Mouse (Mus musculus): Measurements from ENCODE around the gene Hnrnpdl. TPM values are rescaled to one million over a fixed set of nuclear protein-coding genes. Genes with fewer than 3 reads are reported as not detected.
A peak's percentile ranks its signal among the peaks of the same experiment; 100 is the strongest.

Hnrnpdl gene
- 245 and 268 TPM in 2 replicates for polyA plus RNA-seq (2016; fragmentation: Nextera tagmentation; extraction: Ambion mirVana)

DNA sequence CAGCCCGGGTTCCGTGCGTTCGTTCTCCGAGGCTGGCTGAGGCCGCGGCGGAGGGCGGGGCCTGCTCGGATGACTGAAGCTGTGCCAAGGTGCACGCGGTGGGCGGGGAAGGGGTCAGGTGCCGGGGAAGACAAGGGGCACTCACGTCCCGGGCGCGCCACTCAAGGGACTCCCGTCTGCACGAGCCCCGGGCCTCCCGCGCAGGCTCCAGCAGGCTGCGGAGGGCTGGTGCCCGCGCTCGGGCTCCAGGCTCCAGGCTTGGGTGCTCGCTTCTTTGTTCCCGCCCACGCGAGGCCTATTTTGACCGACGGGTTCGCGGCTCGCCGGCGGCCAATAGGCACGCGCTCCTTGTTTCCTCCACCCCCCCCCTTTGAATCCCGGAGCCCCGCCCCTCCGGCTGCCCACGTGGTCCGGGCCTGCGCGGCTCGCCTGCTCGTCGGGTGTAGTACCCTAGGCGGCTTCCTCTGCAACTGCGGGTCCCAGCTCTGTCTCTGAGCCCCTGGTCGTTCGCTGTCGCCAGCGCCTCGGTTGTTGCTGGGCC, at the start of gene Hnrnpdl, which contains the start of gene Enoph1:
Gene Hnrnpdl, minus strand, starts transcription at position 63 of the 541 bp plus-strand sequence.
Gene Enoph1, plus strand, starts transcription at position 384 of the 541 bp plus-strand sequence.
- H3K4me3 ChIP-seq, result peak within 1 kb of the TSS; percentile 78
- peak within 1 kb of the TSS; percentile 100 for H3K9ac ChIP-seq
- no peaks in the 10 kb centered on the region for H3K27me3 ChIP-seq (replicated peaks)
- ATAC-seq (ENCODE audit: low FRiP score, low read depth), result peak; percentile 89
- under 1% methylated on average over 57 of the region's 57 CpGs for WGBS
- H3K4me2 ChIP-seq (replicated peaks), result peak within 1 kb of the TSS; percentile 98
- peak within 1 kb of the TSS; percentile 92 for H3K27ac ChIP-seq
- peaks cover 26% of the 10 kb centered on the region for H3K4me1 ChIP-seq
- no peaks in the 10 kb centered on the region for H3K9me3 ChIP-seq
- H3K36me3 ChIP-seq, result peaks cover 17% of the 10 kb centered on the region

DNA sequence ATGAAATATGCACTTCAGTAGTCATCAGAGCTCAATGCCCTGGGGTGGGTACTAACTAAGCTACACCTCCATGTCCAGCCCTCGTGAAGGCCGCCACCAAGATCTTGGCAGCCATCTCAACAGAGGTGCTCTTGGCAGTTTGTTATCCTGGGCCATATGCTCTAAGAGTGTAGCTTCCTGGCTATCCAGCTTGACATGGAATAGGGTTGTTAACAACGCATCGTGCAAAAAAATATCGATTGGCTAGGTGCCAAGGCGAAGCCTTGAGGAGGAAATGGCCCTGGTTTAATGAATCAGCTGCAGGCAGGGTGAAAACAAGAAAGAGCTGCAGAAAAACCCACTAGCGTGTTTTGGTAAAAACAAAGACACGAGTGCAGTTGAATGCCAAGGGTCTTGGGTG, 45.6 kb upstream of the Hnrnpdl start:
- Histone ChIP-seq H3K4me1 (no peaks in the 10 kb centered on the region; the same call in 1 of the 2 replicates), H3K9ac (no peak overlapping the region), H3K4me2 (replicated peaks) (no peak overlapping the region), H3K4me3 (no peak overlapping the region), H3K9me3 (no peaks in the 10 kb centered on the region), H3K27me3 (replicated peaks) (no peaks in the 10 kb centered on the region), H3K27ac (no peak overlapping the region), H3K36me3 (no peaks in the 10 kb centered on the region)
- ATAC-seq (ENCODE audit: low FRiP score, low read depth), result no peak
- 71% methylated on average over 8 of the region's 8 CpGs for whole genome bisulfite sequencing

DNA sequence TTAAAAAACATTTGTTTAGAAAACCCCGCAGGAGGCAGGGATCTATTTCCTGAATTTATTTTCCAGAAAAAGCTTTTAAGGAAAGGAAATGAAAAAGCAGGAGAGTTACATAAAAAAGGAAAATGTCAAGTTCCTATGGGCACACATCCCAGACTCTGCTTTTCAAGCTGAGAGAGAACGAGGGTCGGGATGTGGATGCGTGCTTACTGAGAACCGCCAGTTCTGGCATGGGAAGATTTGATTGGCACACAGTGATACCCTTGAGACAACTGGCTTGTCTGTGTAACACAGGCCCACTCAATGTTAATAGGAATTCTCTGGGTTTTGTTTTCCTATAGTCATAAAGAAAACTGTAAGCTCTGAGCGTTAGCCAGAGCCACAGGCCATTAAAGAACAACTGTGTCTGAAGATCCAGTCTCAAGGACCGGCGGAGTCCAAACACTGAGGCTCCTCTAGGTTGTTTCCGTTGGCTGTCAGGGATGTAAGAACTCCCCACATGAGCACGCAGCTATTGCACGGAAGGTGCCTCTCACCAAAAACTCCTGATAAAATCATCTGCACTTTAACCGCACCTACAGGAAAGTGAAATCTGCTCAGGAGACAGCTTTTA, 44.6 kb upstream of the Hnrnpdl start:
- Histone ChIP-seq H3K9ac (no peak overlapping the region), H3K4me3 (no peak overlapping the region), H3K9me3 (no peaks in the 10 kb centered on the region), H3K27me3 (replicated peaks) (no peaks in the 10 kb centered on the region), H3K4me2 (replicated peaks) (no peak overlapping the region), H3K4me1 (peaks cover 5% of the 10 kb centered on the region; the same call in 1 of the 2 replicates), H3K27ac (no peak overlapping the region), H3K36me3 (no peaks in the 10 kb centered on the region)
- ATAC-seq (ENCODE audit: low FRiP score, low read depth), result no peak
- 71% methylated on average over 12 of the region's 12 CpGs for WGBS

DNA sequence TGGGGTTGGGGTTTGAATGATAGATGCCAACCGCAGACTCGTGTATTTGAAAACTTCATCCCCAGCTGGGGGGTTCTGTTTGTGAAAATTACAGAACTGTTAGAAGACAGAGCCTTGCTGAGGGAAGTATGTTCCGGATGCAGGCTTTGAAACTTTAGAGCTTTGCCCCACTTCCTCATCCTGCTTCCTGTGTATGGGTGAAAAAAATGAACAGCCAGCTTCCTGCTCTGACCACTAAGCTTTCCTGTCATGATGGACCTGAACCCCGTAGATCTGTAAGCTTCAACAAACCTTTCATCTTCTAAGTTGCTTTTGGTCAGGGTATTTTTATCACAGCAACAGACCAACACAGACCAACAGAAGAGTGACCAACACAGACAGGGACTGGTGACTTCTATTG, 42.5 kb upstream of the Hnrnpdl start:
- 82% methylated on average over 4 of the region's 4 CpGs for WGBS
- H3K4me1 ChIP-seq, result peaks cover 5% of the 10 kb centered on the region; the same call in 1 of the 2 replicates
- H3K36me3 ChIP-seq, result no peaks in the 10 kb centered on the region
- no peak overlapping the region for H3K4me2 ChIP-seq (replicated peaks)
- no peak for ATAC-seq (ENCODE audit: low FRiP score, low read depth)
- H3K9me3 ChIP-seq, result no peaks in the 10 kb centered on the region
- no peak overlapping the region for H3K9ac ChIP-seq
- H3K27me3 ChIP-seq (replicated peaks), result no peaks in the 10 kb centered on the region
- H3K27ac ChIP-seq, result no peak overlapping the region
- no peak overlapping the region for H3K4me3 ChIP-seq

DNA sequence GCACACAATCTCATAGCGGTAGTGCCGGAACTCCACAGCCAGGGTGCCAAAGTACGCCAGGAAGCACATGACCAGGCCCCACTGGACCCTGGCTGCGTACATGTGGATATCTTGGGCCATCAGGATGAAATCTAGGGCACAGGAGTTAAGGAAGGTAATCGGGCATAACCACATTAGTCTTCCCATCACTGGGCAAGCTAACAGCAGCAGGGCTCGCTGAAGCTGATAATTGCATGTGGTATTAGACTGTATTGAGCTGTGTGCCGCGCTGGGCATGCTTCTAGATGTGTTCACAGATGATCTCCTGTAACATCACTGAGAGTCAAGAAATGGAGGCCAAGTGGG, 40.4 kb upstream of the Hnrnpdl start:
- Histone ChIP-seq H3K9ac (no peak overlapping the region), H3K27me3 (replicated peaks) (no peaks in the 10 kb centered on the region), H3K4me3 (no peak overlapping the region), H3K27ac (no peak overlapping the region), H3K4me1 (peaks cover 5% of the 10 kb centered on the region; the same call in 1 of the 2 replicates), H3K36me3 (no peaks in the 10 kb centered on the region), H3K4me2 (replicated peaks) (peak overlapping the region; percentile 52), H3K9me3 (no peaks in the 10 kb centered on the region)
- WGBS, result 77% methylated on average over 8 of the region's 8 CpGs
- ATAC-seq (ENCODE audit: low FRiP score, low read depth), result peak; percentile 10; the same call in 1 of the 2 replicates

DNA sequence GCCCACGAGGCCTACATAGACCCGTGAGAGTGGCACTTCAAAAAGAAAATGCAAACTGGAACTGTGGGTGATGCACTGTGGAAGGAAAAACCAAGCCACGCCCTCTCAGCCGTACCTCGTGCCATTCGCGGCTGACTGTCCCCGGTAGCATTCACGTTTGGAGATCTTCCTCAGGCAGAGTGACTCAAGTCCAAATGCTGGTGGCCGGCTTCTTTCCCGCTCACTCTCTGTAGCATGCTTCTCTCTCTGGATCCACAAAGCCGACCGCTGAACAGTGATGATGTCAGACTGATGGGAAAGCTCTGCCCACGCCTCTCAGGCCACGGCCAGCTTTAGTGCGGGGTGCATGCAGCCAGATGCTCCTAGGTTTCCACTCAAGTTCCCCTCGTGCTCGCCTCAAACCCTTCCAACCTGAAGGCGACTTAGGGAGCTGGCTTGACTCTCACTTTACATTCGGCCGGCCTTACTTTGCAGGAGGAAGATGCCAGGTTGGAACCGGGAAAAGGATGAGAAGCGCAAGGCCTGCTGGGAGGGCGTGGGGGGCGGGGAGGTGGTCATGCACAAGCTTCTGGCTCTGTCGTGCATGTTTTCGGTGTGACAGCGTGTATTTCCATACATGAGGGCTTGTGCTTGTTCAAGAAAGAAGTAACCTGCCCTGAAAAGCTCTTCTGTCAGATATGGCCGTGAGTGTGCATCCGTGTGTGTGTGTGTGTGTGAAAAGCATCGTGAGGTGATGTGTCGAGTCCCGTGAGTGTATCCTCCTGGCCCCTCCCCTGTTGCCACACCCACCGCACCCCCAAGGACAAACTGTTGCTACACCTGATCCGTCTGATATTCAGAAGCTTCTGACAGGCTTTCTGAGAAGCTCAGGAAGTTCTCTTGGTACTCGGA, 39.8 kb upstream of the Hnrnpdl start:
- H3K9me3 ChIP-seq, result no peaks in the 10 kb centered on the region
- H3K4me1 ChIP-seq, result peaks cover 5% of the 10 kb centered on the region; the same call in 1 of the 2 replicates
- 0 out of 2 replicates have a peak, but pooled peaks have one; percentile 8 for ATAC-seq (ENCODE audit: low FRiP score, low read depth)
- no peaks in the 10 kb centered on the region for H3K36me3 ChIP-seq
- no peak overlapping the region for H3K27ac ChIP-seq
- H3K4me2 ChIP-seq (replicated peaks), result peak overlapping the region; percentile 52
- H3K27me3 ChIP-seq (replicated peaks), result no peaks in the 10 kb centered on the region
- no peak overlapping the region for H3K4me3 ChIP-seq
- WGBS, result 32% methylated on average over 36 of the region's 36 CpGs
- peak overlapping the region; percentile 29 for H3K9ac ChIP-seq

DNA sequence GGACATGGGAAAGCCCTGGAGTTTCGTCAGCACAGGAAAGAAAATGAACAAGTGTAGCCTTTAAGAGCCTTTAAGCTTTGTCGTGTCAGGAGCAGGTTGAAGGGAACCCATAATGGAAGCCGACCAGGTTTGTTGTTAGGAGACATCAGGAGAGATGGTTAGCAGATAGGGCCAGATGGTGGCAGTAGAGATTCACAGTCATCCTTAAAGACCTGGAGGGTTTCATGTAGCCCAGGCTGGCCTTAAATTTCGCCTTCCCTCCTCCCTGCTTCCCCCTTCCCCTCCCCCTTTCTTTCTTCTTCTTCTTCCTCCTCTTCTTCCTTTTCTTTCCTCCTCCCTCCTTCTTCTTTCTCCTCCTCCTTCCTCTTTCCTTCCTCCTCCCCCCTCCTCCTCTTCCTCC, 35.1 kb upstream of the Hnrnpdl start:
- Histone ChIP-seq H3K9ac (no peak overlapping the region), H3K4me2 (replicated peaks) (no peak overlapping the region), H3K27ac (no peak overlapping the region), H3K4me3 (no peak overlapping the region), H3K9me3 (no peaks in the 10 kb centered on the region), H3K36me3 (peaks cover 10% of the 10 kb centered on the region), H3K27me3 (replicated peaks) (no peaks in the 10 kb centered on the region), H3K4me1 (0 out of 2 replicates have a peak, but pooled peaks cover 3% of the 10 kb centered on the region)
- no peak for ATAC-seq (ENCODE audit: low FRiP score, low read depth)
- WGBS, result 68% methylated on average over 4 of the region's 4 CpGs

DNA sequence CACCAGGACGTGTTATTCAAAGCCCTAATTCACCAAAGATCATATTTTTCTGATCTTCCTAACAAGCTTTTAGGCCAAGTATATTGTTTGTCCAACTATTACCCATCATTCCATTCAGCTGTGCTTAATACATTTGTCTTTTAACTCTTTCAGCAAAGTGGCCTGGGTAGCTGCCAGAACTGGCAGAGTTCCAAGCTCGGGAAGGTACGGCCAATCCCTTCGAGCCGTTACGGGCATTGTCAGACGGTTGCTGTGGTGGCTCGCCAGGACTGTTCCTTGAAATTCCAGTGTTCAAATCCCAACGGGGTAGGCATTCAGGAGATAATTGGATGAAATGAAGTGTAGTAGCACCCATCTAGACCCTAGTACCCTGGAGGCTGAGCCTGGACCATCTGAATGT, 33.1 kb upstream of the Hnrnpdl start:
- H3K9me3 ChIP-seq, result no peaks in the 10 kb centered on the region
- WGBS, result 80% methylated on average over 9 of the region's 9 CpGs
- ATAC-seq (ENCODE audit: low FRiP score, low read depth), result no peak
- no peak overlapping the region for H3K4me3 ChIP-seq
- no peak overlapping the region for H3K4me2 ChIP-seq (replicated peaks)
- H3K9ac ChIP-seq, result no peak overlapping the region
- H3K36me3 ChIP-seq, result peaks cover 20% of the 10 kb centered on the region
- no peak overlapping the region for H3K27ac ChIP-seq
- no peaks in the 10 kb centered on the region for H3K27me3 ChIP-seq (replicated peaks)
- H3K4me1 ChIP-seq, result no peaks in the 10 kb centered on the region

DNA sequence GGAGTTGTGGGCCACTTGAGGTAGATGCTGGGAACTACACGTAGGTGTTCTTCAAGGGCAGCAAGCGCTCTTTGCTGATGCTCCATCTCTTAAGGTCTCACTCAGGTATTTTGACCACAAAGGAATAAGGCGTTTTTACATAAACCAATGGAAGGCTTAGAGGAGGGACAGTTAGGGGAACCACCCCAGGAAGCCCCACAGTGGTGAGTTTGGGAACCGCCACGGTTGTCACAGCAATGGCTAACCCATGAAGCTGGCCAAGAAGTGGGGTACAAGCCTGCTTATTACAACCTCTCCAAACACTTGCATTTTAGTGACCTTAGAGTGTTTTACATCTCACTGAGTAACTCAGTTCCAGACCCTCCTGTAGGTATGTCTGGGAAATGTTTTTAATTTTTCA, 32.1 kb upstream of the Hnrnpdl start:
- H3K36me3 ChIP-seq, result peaks cover 22% of the 10 kb centered on the region
- no peaks in the 10 kb centered on the region for H3K4me1 ChIP-seq
- 96% methylated on average over 5 of the region's 5 CpGs for WGBS
- no peak overlapping the region for H3K4me3 ChIP-seq
- H3K9ac ChIP-seq, result no peak overlapping the region
- no peaks in the 10 kb centered on the region for H3K27me3 ChIP-seq (replicated peaks)
- no peak overlapping the region for H3K4me2 ChIP-seq (replicated peaks)
- no peak for ATAC-seq (ENCODE audit: low FRiP score, low read depth)
- H3K27ac ChIP-seq, result no peak overlapping the region
- no peaks in the 10 kb centered on the region for H3K9me3 ChIP-seq

DNA sequence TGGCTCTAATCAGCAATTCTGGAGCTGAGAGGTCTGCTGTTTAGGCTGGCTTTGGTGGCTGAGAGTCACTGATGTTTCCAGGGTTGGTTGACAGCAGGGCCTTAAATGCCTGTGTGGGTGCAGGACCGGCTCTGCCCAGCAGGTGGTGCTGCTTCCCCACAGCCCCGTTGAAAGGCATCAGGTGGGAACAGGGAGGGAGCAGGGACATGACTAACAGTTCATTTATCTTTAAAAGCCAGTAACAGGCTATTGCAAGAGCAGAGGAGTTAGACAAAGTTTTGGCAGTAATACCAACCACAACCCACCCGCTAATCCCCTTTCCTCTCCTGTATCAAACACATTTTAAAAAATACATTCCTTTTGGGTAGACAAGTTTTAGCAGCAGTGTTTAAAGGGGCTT, 30.8 kb upstream of the Hnrnpdl start:
- Histone ChIP-seq H3K9ac (no peak overlapping the region), H3K4me3 (no peak overlapping the region), H3K4me2 (replicated peaks) (no peak overlapping the region), H3K27me3 (replicated peaks) (no peaks in the 10 kb centered on the region), H3K4me1 (no peaks in the 10 kb centered on the region), H3K27ac (no peak overlapping the region), H3K36me3 (peaks cover 22% of the 10 kb centered on the region), H3K9me3 (no peaks in the 10 kb centered on the region)
- 26% methylated on average over 3 of the region's 3 CpGs for WGBS
- peak; percentile 35; the same call in 1 of the 2 replicates for ATAC-seq (ENCODE audit: low FRiP score, low read depth)

DNA sequence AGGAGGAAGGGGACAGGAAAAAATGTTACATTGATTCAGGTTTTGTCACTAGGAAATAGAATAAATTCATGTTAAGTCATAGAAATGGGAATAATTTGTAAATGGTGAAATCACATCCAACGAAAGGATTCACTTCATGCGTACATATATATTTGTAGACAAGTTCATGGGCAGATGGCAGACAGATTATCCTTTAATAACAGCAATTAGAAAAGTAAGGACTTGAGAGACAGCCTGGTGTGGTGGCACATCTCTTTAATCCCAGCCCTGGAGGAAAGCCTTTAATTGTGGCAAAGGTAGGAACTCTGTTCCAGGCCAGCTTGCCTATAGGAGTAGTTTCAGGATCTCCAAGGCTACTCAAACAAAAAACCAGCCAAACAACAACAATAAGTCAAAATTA, 30.1 kb upstream of the Hnrnpdl start:
- Histone ChIP-seq H3K9ac (no peak overlapping the region), H3K27ac (no peak overlapping the region), H3K4me1 (no peaks in the 10 kb centered on the region), H3K27me3 (replicated peaks) (no peaks in the 10 kb centered on the region), H3K36me3 (peaks cover 22% of the 10 kb centered on the region), H3K4me2 (replicated peaks) (no peak overlapping the region), H3K4me3 (no peak overlapping the region), H3K9me3 (no peaks in the 10 kb centered on the region)
- no peak for ATAC-seq (ENCODE audit: low FRiP score, low read depth)
- 93% methylated on average over 2 of the region's 2 CpGs for WGBS

DNA sequence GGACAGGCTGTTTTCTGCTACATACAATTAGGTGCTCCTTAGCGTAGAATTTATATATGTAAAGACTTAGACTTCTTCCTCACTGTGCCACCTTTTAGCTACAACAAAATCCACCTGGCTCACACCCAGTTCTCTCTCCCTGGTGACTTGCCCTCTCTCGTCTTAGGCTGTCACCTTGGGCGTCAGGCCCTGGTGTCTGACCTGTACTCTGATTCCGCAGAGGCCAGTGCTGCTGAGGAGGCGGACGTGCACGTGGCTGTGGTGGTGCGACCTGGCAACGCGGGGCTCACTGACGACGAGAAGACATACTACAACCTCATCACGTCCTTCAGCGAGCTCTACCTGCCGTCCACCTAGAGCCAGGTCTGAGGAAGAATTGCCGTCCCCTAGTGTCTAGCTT, 28.1 kb upstream of the Hnrnpdl start:
- Histone ChIP-seq H3K4me1 (no peaks in the 10 kb centered on the region), H3K4me2 (replicated peaks) (no peak overlapping the region), H3K4me3 (no peak overlapping the region), H3K36me3 (peaks cover 27% of the 10 kb centered on the region), H3K9me3 (no peaks in the 10 kb centered on the region), H3K27me3 (replicated peaks) (no peaks in the 10 kb centered on the region), H3K27ac (no peak overlapping the region), H3K9ac (no peak overlapping the region)
- ATAC-seq (ENCODE audit: low FRiP score, low read depth), result no peak
- WGBS, result 94% methylated on average over 16 of the region's 16 CpGs

All from neural tube, embryonic 12.5 days (tissue).